Mouse (Mus musculus) limb, embryonic 12.5 days (tissue): ENCODE results near the gene Depp1. TPM values are rescaled to one million over a fixed set of nuclear protein-coding genes. Genes with fewer than 3 reads are reported as not detected.

Source experiments
- ATAC-seq: fragments of 200-750 bp; cut with Nextera tagmentation; 2 replicates; pipeline ENCODE4 v1.8.0; 2017; ENCODE audit warnings: low read depth, moderate TSS enrichment; ENCODE audit not compliant: insufficient number of reproducible peaks, insufficient read depth, low FRiP score, low TSS enrichment
- H3K27ac ChIP-seq: fragments of 300-500 bp; sonication (generic); 2 replicates; pipeline ENCODE4 v1.5.1; 2016; ENCODE audit warnings: mild to moderate bottlenecking, moderate library complexity
- H3K27me3 ChIP-seq: fragments of 300-500 bp; sonication (generic); 2 replicates; pipeline ENCODE4 v1.6.1; 2016; ENCODE audit warnings: mild to moderate bottlenecking, moderate library complexity
- H3K36me3 ChIP-seq: fragments of 300-500 bp; sonication (generic); 2 replicates; pipeline ENCODE4 v1.6.1; 2016; ENCODE audit warnings: mild to moderate bottlenecking, moderate library complexity
- H3K4me1 ChIP-seq: fragments of 300-500 bp; sonication (generic); replicated peaks from 2 replicates; pipeline ENCODE4 v1.6.1; 2016
- H3K4me2 ChIP-seq: fragments of 300-500 bp; sonication (generic); 2 replicates; pipeline ENCODE4 v1.6.1; 2016; ENCODE audit warnings: mild to moderate bottlenecking, moderate library complexity
- H3K4me3 ChIP-seq: fragments of 300-500 bp; sonication (generic); replicated peaks from 2 replicates; pipeline ENCODE4 v1.5.1; 2016; ENCODE audit warnings: mild to moderate bottlenecking
- H3K9ac ChIP-seq: fragments of 300-500 bp; sonication (generic); replicated peaks from 2 replicates; pipeline ENCODE4 v1.6.1; 2016; ENCODE audit warnings: mild to moderate bottlenecking, moderate library complexity
- H3K9me3 ChIP-seq: fragments of 300-500 bp; sonication (generic); 2 replicates; pipeline ENCODE4 v1.6.1; 2016; ENCODE audit warnings: mild to moderate bottlenecking, moderate library complexity
- WGBS: fragments of 180-500 bp; shearing (Covaris S2); methylation state at CpG from one replicate; pipeline ENCODE4 v1.1.7; 2016; 5-methylcytosine and 5-hydroxymethylcytosine counted together
- polyA plus RNA-seq: library from polyadenylated mRNA; unstranded; fragments of >200 nt; fragmentation: Nextera tagmentation; extraction: Ambion mirVana; gene quantifications from 2 replicates; pipeline ENCODE4 v1.2.1, GENCODE M21; 2016

The Depp1 gene
- polyA plus RNA-seq, 1 experiment from 2014 or later, result 19.9 TPM

GRCm38 (mm10) chr6:116670144-116670543 is 19.7 kb downstream of the Depp1 start:
- no peak overlapping the region for H3K4me2 ChIP-seq

GRCm38 (mm10) chr6:116671031-116671430 is 20.6 kb downstream of the Depp1 start:
- ATAC-seq, result peak; percentile 53; the same call in 1 of the 2 replicates
- Histone ChIP-seq H3K36me3 (no peaks in the 10 kb centered on the region), H3K27ac (no peak overlapping the region), H3K4me1 (peaks cover 30% of the 10 kb centered on the region), H3K9ac (no peak overlapping the region), H3K4me3 (no peak overlapping the region), H3K4me2 (no peak overlapping the region), H3K9me3 (no peaks in the 10 kb centered on the region), H3K27me3 (peaks cover 32% of the 10 kb centered on the region)
- WGBS, result 6% methylated on average over 5 of the region's 5 CpGs

More at GRCm38 (mm10) chr6:116670144-116670543, 19.7 kb downstream of the Depp1 start:
- WGBS, result 51% methylated on average over 5 of the region's 6 CpGs
- H3K9me3 ChIP-seq, result no peaks in the 10 kb centered on the region
- H3K27me3 ChIP-seq, result peaks cover 32% of the 10 kb centered on the region
- ATAC-seq, result no peak
- H3K4me1 ChIP-seq, result peaks cover 30% of the 10 kb centered on the region
- peak overlapping the region; percentile 41; the same call in 1 of the 2 replicates for H3K27ac ChIP-seq
- no peak overlapping the region for H3K4me3 ChIP-seq
- H3K36me3 ChIP-seq, result no peaks in the 10 kb centered on the region
- no peak overlapping the region; the same call in 1 of the 2 replicates for H3K9ac ChIP-seq

GRCm38 (mm10) chr6:116671768-116672167 is 21.4 kb downstream of the Depp1 start:
- Histone ChIP-seq H3K4me2 (no peak overlapping the region), H3K9ac (no peak overlapping the region), H3K4me1 (peaks cover 30% of the 10 kb centered on the region), H3K27me3 (peaks cover 32% of the 10 kb centered on the region), H3K9me3 (no peaks in the 10 kb centered on the region), H3K4me3 (no peak overlapping the region), H3K27ac (no peak overlapping the region), H3K36me3 (no peaks in the 10 kb centered on the region)
- ATAC-seq, result no peak
- 80% methylated on average over 4 of the region's 4 CpGs for WGBS

GRCm38 (mm10) chr6:116672349-116672748 is 21.9 kb downstream of the Depp1 start:
- Histone ChIP-seq H3K4me3 (no peak overlapping the region), H3K4me2 (peak overlapping the region; percentile 92; the same call in 1 of the 2 replicates), H3K27ac (no peak overlapping the region), H3K27me3 (peaks cover 32% of the 10 kb centered on the region), H3K9ac (no peak overlapping the region), H3K4me1 (peaks cover 30% of the 10 kb centered on the region), H3K9me3 (no peaks in the 10 kb centered on the region), H3K36me3 (no peaks in the 10 kb centered on the region)
- ATAC-seq, result no peak
- 80% methylated on average over 5 of the region's 5 CpGs for WGBS

GRCm38 (mm10) chr6:116673471-116674282 is 23.3 kb downstream of the Depp1 start, which contains the start of gene Rassf4:
Gene Rassf4 (minus strand): TSS chr6:116673952.
- H3K9me3 ChIP-seq, result no peaks in the 10 kb centered on the region
- H3K9ac ChIP-seq, result peak within 1 kb of the TSS; percentile 54
- peak within 1 kb of the TSS; percentile 92 for H3K4me2 ChIP-seq
- H3K27me3 ChIP-seq, result peaks cover 32% of the 10 kb centered on the region
- WGBS, result under 1% methylated on average over 44 of the region's 44 CpGs
- peak; percentile 79 for ATAC-seq
- peaks cover 30% of the 10 kb centered on the region for H3K4me1 ChIP-seq
- peak within 1 kb of the TSS; percentile 54; the same call in 1 of the 2 replicates for H3K27ac ChIP-seq
- H3K4me3 ChIP-seq, result peak within 1 kb of the TSS; percentile 52
- no peaks in the 10 kb centered on the region for H3K36me3 ChIP-seq

- ATAC-seq, result no peak
- Histone ChIP-seq H3K4me3 (peak overlapping the region; percentile 52), H3K27me3 (peaks cover 32% of the 10 kb centered on the region), H3K9me3 (no peaks in the 10 kb centered on the region), H3K36me3 (no peaks in the 10 kb centered on the region), H3K4me2 (peak overlapping the region; percentile 92), H3K27ac (no peak overlapping the region), H3K4me1 (peaks cover 30% of the 10 kb centered on the region), H3K9ac (peak overlapping the region; percentile 54)
- 21% methylated on average over 16 of the region's 16 CpGs for WGBS
Measured at GRCm38 (mm10) chr6:116674283-116674886, 24.0 kb downstream of the Depp1 start.

GRCm38 (mm10) chr6:116676355-116676913 is 26.0 kb downstream of the Depp1 start:
- Histone ChIP-seq H3K9me3 (no peaks in the 10 kb centered on the region), H3K4me3 (no peak overlapping the region), H3K4me2 (no peak overlapping the region), H3K9ac (no peak overlapping the region), H3K27me3 (peaks cover 18% of the 10 kb centered on the region), H3K4me1 (peaks cover 17% of the 10 kb centered on the region), H3K27ac (no peak overlapping the region), H3K36me3 (no peaks in the 10 kb centered on the region)
- ATAC-seq, result no peak
- WGBS, result 72% methylated on average over 10 of the region's 10 CpGs

- Histone ChIP-seq H3K27ac (no peak overlapping the region), H3K9me3 (no peaks in the 10 kb centered on the region), H3K4me2 (no peak overlapping the region), H3K9ac (no peak overlapping the region), H3K36me3 (no peaks in the 10 kb centered on the region), H3K4me3 (no peak overlapping the region), H3K4me1 (peaks cover 14% of the 10 kb centered on the region), H3K27me3 (peaks cover 9% of the 10 kb centered on the region)
- WGBS, result 75% methylated on average over 6 of the region's 6 CpGs
- no peak for ATAC-seq
Measured at GRCm38 (mm10) chr6:116677321-116677720, 26.9 kb downstream of the Depp1 start.

- no peaks in the 10 kb centered on the region for H3K36me3 ChIP-seq
- no peaks in the 10 kb centered on the region for H3K27me3 ChIP-seq
- 79% methylated on average over 5 of the region's 5 CpGs for WGBS
- no peak overlapping the region for H3K4me2 ChIP-seq
- no peak overlapping the region for H3K27ac ChIP-seq
- no peaks in the 10 kb centered on the region for H3K4me1 ChIP-seq
- ATAC-seq, result no peak
- H3K9ac ChIP-seq, result no peak overlapping the region
- H3K9me3 ChIP-seq, result no peaks in the 10 kb centered on the region
- no peak overlapping the region for H3K4me3 ChIP-seq
Measured at GRCm38 (mm10) chr6:116679563-116680288, 29.3 kb downstream of the Depp1 start.

GRCm38 (mm10) chr6:116682317-116682716 is 31.9 kb downstream of the Depp1 start:
- Histone ChIP-seq H3K27me3 (no peaks in the 10 kb centered on the region), H3K4me1 (no peaks in the 10 kb centered on the region), H3K4me2 (no peak overlapping the region), H3K36me3 (no peaks in the 10 kb centered on the region), H3K9ac (no peak overlapping the region), H3K27ac (no peak overlapping the region), H3K9me3 (no peaks in the 10 kb centered on the region), H3K4me3 (no peak overlapping the region)
- no peak for ATAC-seq
- 35% methylated on average over 6 of the region's 6 CpGs for WGBS

- no peaks in the 10 kb centered on the region for H3K36me3 ChIP-seq
- H3K4me2 ChIP-seq, result no peak overlapping the region
- WGBS, result 86% methylated on average over 4 of the region's 4 CpGs
- no peak overlapping the region for H3K27ac ChIP-seq
- no peak for ATAC-seq
- H3K9ac ChIP-seq, result no peak overlapping the region
- H3K4me3 ChIP-seq, result no peak overlapping the region
- no peaks in the 10 kb centered on the region for H3K4me1 ChIP-seq
- no peaks in the 10 kb centered on the region for H3K27me3 ChIP-seq
- no peaks in the 10 kb centered on the region for H3K9me3 ChIP-seq
Measured at GRCm38 (mm10) chr6:116693639-116694038, 43.2 kb downstream of the Depp1 start.
